9 mouse cellular contexts compared by ENCODE assay signal in genomic region chr15:78785961-78786360, GRCm38 (mm10). TPM values are rescaled to one million over a fixed set of nuclear protein-coding genes. Genes with fewer than 3 reads are reported as not detected.
DNase-seq lines count a peak whose midpoint lies in the region; ATAC-seq lines count a peak whose summit lies in the region.
"Had no signal": no experiment of that assay in that cellular context is flagged by ENCODE, and none has a peak within 500 bp of the region (broad histone marks: within the 10 kb centered on the region; RNA-seq: fewer than 3 reads in every experiment).

No protein-coding gene starts in this region.

- ATAC-seq in megakaryocyte, adult 5-6 weeks (ENCODE audit: poor library complexity, severe bottlenecking) = no peak
- peak; percentile 32 for ATAC-seq in intestine, embryonic 16.5 days
- peak; percentile 92 for ATAC-seq in lung, embryonic 16.5 days (ENCODE audit: low read depth)

- H3K27ac ChIP-seq in intestine, embryonic 16.5 days (ENCODE audit: low read length) = peak overlapping the region; percentile 78; the same call in 1 of the 2 replicates
- H3K27ac ChIP-seq in lung, embryonic 16.5 days (ENCODE audit: low read length) = peak overlapping the region; percentile 72

- no peaks in the 10 kb centered on the region for H3K9me3 ChIP-seq in megakaryocyte, embryonic 14.5 days
- no peaks in the 10 kb centered on the region for H3K9me3 ChIP-seq in intestine, embryonic 16.5 days (ENCODE audit: control insufficient read depth, low read length)
- H3K9me3 ChIP-seq in lung, embryonic 16.5 days (ENCODE audit: control insufficient read depth, low read length) = no peaks in the 10 kb centered on the region

- peaks cover 66% of the 10 kb centered on the region for H3K27me3 ChIP-seq in megakaryocyte, embryonic 14.5 days (replicated peaks)
- H3K27me3 ChIP-seq in intestine, embryonic 16.5 days (replicated peaks; ENCODE audit: control insufficient read depth, insufficient read depth, low read length) = no peaks in the 10 kb centered on the region
- H3K27me3 ChIP-seq in lung, embryonic 16.5 days (ENCODE audit: control insufficient read depth, insufficient read depth, low read depth, low read length) = no peaks in the 10 kb centered on the region

- whole genome bisulfite sequencing in intestine, embryonic 16.5 days = 29% methylated on average over 7 of the region's 7 CpGs
- 23% methylated on average over 7 of the region's 7 CpGs for WGBS in lung, embryonic 16.5 days

- H3K4me3 ChIP-seq in megakaryocyte, embryonic 14.5 days (replicated peaks) = peak overlapping the region; percentile 38
- H3K4me3 ChIP-seq in intestine, embryonic 16.5 days (ENCODE audit: low read length) = no peak overlapping the region
- no peak overlapping the region for H3K4me3 ChIP-seq in lung, embryonic 16.5 days (ENCODE audit: low read length)

- H3K4me2 ChIP-seq in intestine, embryonic 16.5 days (ENCODE audit: low read depth, low read length) = no peak overlapping the region
- no peak overlapping the region for H3K4me2 ChIP-seq in lung, embryonic 16.5 days (ENCODE audit: low read depth, low read length)

- peak; percentile 70 to 83 for DNase-seq in gastrocnemius, postnatal 36 days
- DNase-seq in Muller cell, postnatal 12 days (ENCODE audit: inconsistent ontology term) = no peak
- no peak for DNase-seq in frontal cortex, adult 2 months (ENCODE audit: extremely low spot score in 1 of 2, low spot score in 1 of 2)
- no peak for DNase-seq in spleen, postnatal 36 days (ENCODE audit: low spot score in 2 of 2)

- 0 out of 2 replicates have a peak overlapping the region, but pooled peaks have one; percentile 3 for H3K9ac ChIP-seq in intestine, embryonic 16.5 days (ENCODE audit: low read depth, low read length)
- no peak overlapping the region for H3K9ac ChIP-seq in lung, embryonic 16.5 days (ENCODE audit: low read length)

- intact Hi-C loops in gastrocnemius, postnatal 36 days (cut with DNase I) = no loop called here

- H3K4me1 ChIP-seq in megakaryocyte, embryonic 14.5 days = peaks cover 77% of the 10 kb centered on the region
- H3K4me1 ChIP-seq in intestine, embryonic 16.5 days (ENCODE audit: control insufficient read depth, insufficient read depth, low read length) = peaks cover 34% of the 10 kb centered on the region
- peaks cover 29% of the 10 kb centered on the region for H3K4me1 ChIP-seq in lung, embryonic 16.5 days (replicated peaks; ENCODE audit: control insufficient read depth, insufficient read depth, low read length)

- no peaks in the 10 kb centered on the region for H3K36me3 ChIP-seq in megakaryocyte, embryonic 14.5 days (replicated peaks; ENCODE audit: low read length)
- no peaks in the 10 kb centered on the region for H3K36me3 ChIP-seq in intestine, embryonic 16.5 days (ENCODE audit: control insufficient read depth, insufficient read depth, low read length)
- H3K36me3 ChIP-seq in lung, embryonic 16.5 days (ENCODE audit: control insufficient read depth, insufficient read depth, low read length) = no peaks in the 10 kb centered on the region

RNA-seq across cellular contexts. Expression of gene Mfng, which starts 12.7 kb away (rescaled TPM):
- polyA plus RNA-seq in megakaryocyte, embryonic 14.5 days (2012; ENCODE audit: insufficient read depth, low replicate concordance) = 36.6 and 48.4 TPM in 2 replicates
- 8.8 and 9.8 TPM in 2 replicates for total RNA-seq in megakaryocyte, adult 5-6 weeks (2015)
- total RNA-seq in megakaryocyte, adult 5-6 weeks (2017) = 5.7 and 5.8 TPM in 2 replicates
- total RNA-seq in gastrocnemius, postnatal 36 days (2021) = 1 to 10 TPM; 3.3 TPM
- polyA plus RNA-seq in intestine, embryonic 16.5 days (2015; fragmentation: Nextera tagmentation; extraction: Ambion mirVana) = 17.2 and 18.2 TPM in 2 replicates
- 40.8 and 43.1 TPM in 2 replicates for polyA plus RNA-seq in lung, embryonic 16.5 days (2015; fragmentation: Nextera tagmentation; extraction: Ambion mirVana)
- 7.0 and 7.2 TPM in 2 replicates for polyA plus RNA-seq in frontal cortex, adult 2 months (2012; rRNA removed)

RNA-seq across cellular contexts. Expression of gene Card10, which starts 16.9 kb away (rescaled TPM):
- 1.5 and 2.1 TPM in 2 replicates for polyA plus RNA-seq in megakaryocyte, embryonic 14.5 days (2012; ENCODE audit: insufficient read depth, low replicate concordance)
- 2.3 and 2.7 TPM in 2 replicates for total RNA-seq in megakaryocyte, adult 5-6 weeks (2015)
- 0.92 and 1.1 TPM in 2 replicates for total RNA-seq in megakaryocyte, adult 5-6 weeks (2017)
- total RNA-seq in gastrocnemius, postnatal 36 days (2021) = 1 to 10 TPM; 5.6 to 6.6 TPM
- 5.2 and 6.1 TPM in 2 replicates for polyA plus RNA-seq in intestine, embryonic 16.5 days (2015; fragmentation: Nextera tagmentation; extraction: Ambion mirVana)
- polyA plus RNA-seq in lung, embryonic 16.5 days (2015; fragmentation: Nextera tagmentation; extraction: Ambion mirVana) = 6.1 and 6.2 TPM in 2 replicates
- 11.2 and 12.0 TPM in 2 replicates for polyA plus RNA-seq in frontal cortex, adult 2 months (2012; rRNA removed)

RNA-seq across cellular contexts. Expression of gene Cdc42ep1, which starts 56.5 kb away (rescaled TPM):
- polyA plus RNA-seq in megakaryocyte, embryonic 14.5 days (2012; ENCODE audit: insufficient read depth, low replicate concordance) = 1.2 and 3.7 TPM in 2 replicates
- total RNA-seq in megakaryocyte, adult 5-6 weeks (2015) = not detected in 2 replicates
- 0.26 TPM in 1 of 2 replicates, not detected in the other for total RNA-seq in megakaryocyte, adult 5-6 weeks (2017)
- total RNA-seq in gastrocnemius, postnatal 36 days (2021) = 10 to 100 TPM in 1 of 2 experiments, 1 to 10 TPM in 1; 9.4 to 10.7 TPM
- polyA plus RNA-seq in intestine, embryonic 16.5 days (2015; fragmentation: Nextera tagmentation; extraction: Ambion mirVana) = 34.5 and 36.1 TPM in 2 replicates
- 113 TPM in 2 replicates for polyA plus RNA-seq in lung, embryonic 16.5 days (2015; fragmentation: Nextera tagmentation; extraction: Ambion mirVana)
- 18.5 and 20.1 TPM in 2 replicates for polyA plus RNA-seq in frontal cortex, adult 2 months (2012; rRNA removed)
- total RNA-seq: neutrophil, adult 5-6 weeks had no signal

Comparison
In these comparisons a context has a peak if more than half of its experiments do, and no peak if none do; other contexts are left out.
1. DNase-seq: peak in gastrocnemius, postnatal 36 days (2 of 2); none in Muller cell, postnatal 12 days (single experiment), frontal cortex, adult 2 months (0 of 2) and spleen, postnatal 36 days (0 of 2).